In genomic region chr14:16840951-16841596, GRCm38 (mm10) we compare ENCODE assay signal across 8 mouse cellular contexts. TPM values are rescaled to one million over a fixed set of nuclear protein-coding genes. Genes with fewer than 3 reads are reported as not detected.
A peak's percentile ranks its signal among the peaks of the same experiment; 100 is the strongest.
DNase-seq lines count a peak whose midpoint lies in the region; ATAC-seq and TF ChIP-seq lines count a peak whose summit lies in the region.

No protein-coding gene starts in this region.

- H3K27me3 ChIP-seq in embryonic facial prominence, embryonic 15.5 days: no peaks in the 10 kb centered on the region
- no peaks in the 10 kb centered on the region for H3K27me3 ChIP-seq in neural tube, embryonic 12.5 days (replicated peaks)
- no peaks in the 10 kb centered on the region for H3K27me3 ChIP-seq in liver, embryonic 11.5 days (replicated peaks; ENCODE audit: control insufficient read depth, insufficient read depth, low read length)

- ATAC-seq in embryonic facial prominence, embryonic 15.5 days (ENCODE audit: insufficient number of reproducible peaks, low FRiP score, low TSS enrichment, low read depth): peak; percentile 60; the same call in 1 of the 2 replicates
- ATAC-seq in neural tube, embryonic 12.5 days (ENCODE audit: low FRiP score, low read depth): peak; percentile 59
- ATAC-seq in liver, embryonic 11.5 days (replicated peaks; ENCODE audit: low FRiP score): no peak

- H3K4me3 ChIP-seq in left cerebral cortex, adult 2 months: no peak overlapping the region
- H3K4me3 ChIP-seq in embryonic facial prominence, embryonic 15.5 days (replicated peaks): no peak overlapping the region
- H3K4me3 ChIP-seq in neural tube, embryonic 12.5 days: no peak overlapping the region
- no peak overlapping the region for H3K4me3 ChIP-seq in liver, embryonic 11.5 days (ENCODE audit: low read depth, low read length)

- intact Hi-C loops in left cerebral cortex, postnatal 14 days (cut with DNase I): no loop called here
- intact Hi-C loops in left cerebral cortex, adult 2 months (cut with DNase I): loop anchor here (10.0 kb wide), 1 partner anchor 396 kb away; no protein-coding TSS in a partner anchor

- no peak overlapping the region for H3K27ac ChIP-seq in left cerebral cortex, adult 2 months
- 0 out of 2 replicates have a peak overlapping the region, but pooled peaks have one; percentile 22 for H3K27ac ChIP-seq in embryonic facial prominence, embryonic 15.5 days (replicated peaks)
- no peak overlapping the region for H3K27ac ChIP-seq in neural tube, embryonic 12.5 days
- H3K27ac ChIP-seq in liver, embryonic 11.5 days (ENCODE audit: low read depth, low read length): no peak overlapping the region

- H3K4me1 ChIP-seq in embryonic facial prominence, embryonic 15.5 days: peaks cover 6% of the 10 kb centered on the region; the same call in 1 of the 2 replicates
- H3K4me1 ChIP-seq in neural tube, embryonic 12.5 days: peaks cover 10% of the 10 kb centered on the region
- H3K4me1 ChIP-seq in liver, embryonic 11.5 days (replicated peaks; ENCODE audit: control insufficient read depth, insufficient read depth, low read length): no peaks in the 10 kb centered on the region

- no peak overlapping the region for H3K4me2 ChIP-seq in embryonic facial prominence, embryonic 15.5 days (replicated peaks)
- peak overlapping the region; percentile 12; the same call in 1 of the 2 replicates for H3K4me2 ChIP-seq in neural tube, embryonic 12.5 days (replicated peaks)
- no peak overlapping the region for H3K4me2 ChIP-seq in liver, embryonic 11.5 days

- peak; percentile 40 to 44 for DNase-seq in left cerebral cortex, postnatal 14 days (ENCODE audit: low spot score in 2 of 2)
- no peak for DNase-seq in left cerebral cortex, adult 2 months (ENCODE audit: extremely low spot score in 1 of 2, low spot score in 2 of 2)
- DNase-seq in brain, adult 2 months (ENCODE audit: low read depth, low spot score): peak; percentile 68
- DNase-seq in kidney, postnatal 4 days: peak; percentile 28 to 38
- DNase-seq in c-Kit-positive CD71-positive TER-119-positive erythroid progenitor cells, embryonic 14.5 days (ENCODE audit: low spot score): no peak
- DNase-seq in liver, embryonic 11.5 days (ENCODE audit: low spot score): no peak

- no peaks in the 10 kb centered on the region for H3K36me3 ChIP-seq in embryonic facial prominence, embryonic 15.5 days
- H3K36me3 ChIP-seq in neural tube, embryonic 12.5 days: no peaks in the 10 kb centered on the region
- no peaks in the 10 kb centered on the region for H3K36me3 ChIP-seq in liver, embryonic 11.5 days (ENCODE audit: control insufficient read depth, insufficient read depth, low read length)

- 47% methylated on average over 8 of the region's 8 CpGs for WGBS in embryonic facial prominence, embryonic 15.5 days
- 35% methylated on average over 8 of the region's 8 CpGs for WGBS in neural tube, embryonic 12.5 days
- WGBS in liver, embryonic 11.5 days: 69% methylated on average over 8 of the region's 8 CpGs

- TF ChIP-seq CTCF in left cerebral cortex, adult 2 months (IDR thresholded peaks at IDR 0.05): no peak

- no peak overlapping the region for H3K9ac ChIP-seq in embryonic facial prominence, embryonic 15.5 days
- no peak overlapping the region for H3K9ac ChIP-seq in neural tube, embryonic 12.5 days
- H3K9ac ChIP-seq in liver, embryonic 11.5 days (ENCODE audit: low read depth, low read length): no peak overlapping the region

- no peaks in the 10 kb centered on the region for H3K9me3 ChIP-seq in embryonic facial prominence, embryonic 15.5 days (replicated peaks)
- no peaks in the 10 kb centered on the region for H3K9me3 ChIP-seq in neural tube, embryonic 12.5 days
- H3K9me3 ChIP-seq in liver, embryonic 11.5 days (ENCODE audit: control insufficient read depth, low read length): no peaks in the 10 kb centered on the region

RNA-seq across cellular contexts. Expression of gene Rarb, which starts 22.1 kb away (rescaled TPM):
- 10 to 100 TPM in 1 of 2 experiments, 1 to 10 TPM in 1; 9.8 to 14.5 TPM for total RNA-seq in left cerebral cortex, postnatal 14 days (2021)
- 10 to 100 TPM; 10.1 to 16.6 TPM for total RNA-seq in left cerebral cortex, adult 2 months (2021)
- 9.3 and 12.6 TPM in 2 replicates for polyA plus RNA-seq in embryonic facial prominence, embryonic 15.5 days (2015; fragmentation: Nextera tagmentation; extraction: Ambion mirVana)
- polyA plus RNA-seq in neural tube, embryonic 12.5 days (2016; fragmentation: Nextera tagmentation; extraction: Ambion mirVana): 47.5 and 52.1 TPM in 2 replicates
- 15.2 and 17.3 TPM in 2 replicates for polyA plus RNA-seq in liver, embryonic 11.5 days (2014; fragmentation: Nextera tagmentation; extraction: Ambion mirVana)

Comparison
In these comparisons a context has a peak if more than half of its experiments do, and no peak if none do; other contexts are left out.
1. DNase-seq: peak in left cerebral cortex, postnatal 14 days (2 of 2), brain, adult 2 months (single experiment) and kidney, postnatal 4 days (2 of 2); none in left cerebral cortex, adult 2 months (0 of 2), c-Kit-positive CD71-positive TER-119-positive erythroid progenitor cells, embryonic 14.5 days (single experiment) and liver, embryonic 11.5 days (single experiment).